Mouse (Mus musculus) stomach, postnatal 0 days (tissue): ENCODE measurements around the gene Tceal7.

Source experiments
- CTCF ChIP-seq: IDR thresholded peaks from 2 replicates; pipeline ENCODE4 v1.5.1; 2016; ENCODE audit warnings: antibody characterized with exemption, low read depth, mild to moderate bottlenecking, moderate library complexity
- EP300 ChIP-seq: optimal IDR thresholded peaks from 2 replicates; pipeline ENCODE3; 2016; ENCODE audit warnings: antibody characterized with exemption

GRCm38 (mm10) chrX:136249671-136250070 is 35.1 kb downstream of the Tceal7 start:
- TF ChIP-seq CTCF = no peak
- TF ChIP-seq EP300 = no peak
